Mouse (Mus musculus): ENCODE results near the gene Dnah17. TPM values are rescaled to one million over a fixed set of nuclear protein-coding genes. Genes with fewer than 3 reads are reported as not detected.
A peak's percentile ranks its signal among the peaks of the same experiment; 100 is the strongest.

Gene Dnah17
- total and polyA plus RNA-seq, 3 experiments = 0.08 to 0.26 (median 0.11) TPM

DNA sequence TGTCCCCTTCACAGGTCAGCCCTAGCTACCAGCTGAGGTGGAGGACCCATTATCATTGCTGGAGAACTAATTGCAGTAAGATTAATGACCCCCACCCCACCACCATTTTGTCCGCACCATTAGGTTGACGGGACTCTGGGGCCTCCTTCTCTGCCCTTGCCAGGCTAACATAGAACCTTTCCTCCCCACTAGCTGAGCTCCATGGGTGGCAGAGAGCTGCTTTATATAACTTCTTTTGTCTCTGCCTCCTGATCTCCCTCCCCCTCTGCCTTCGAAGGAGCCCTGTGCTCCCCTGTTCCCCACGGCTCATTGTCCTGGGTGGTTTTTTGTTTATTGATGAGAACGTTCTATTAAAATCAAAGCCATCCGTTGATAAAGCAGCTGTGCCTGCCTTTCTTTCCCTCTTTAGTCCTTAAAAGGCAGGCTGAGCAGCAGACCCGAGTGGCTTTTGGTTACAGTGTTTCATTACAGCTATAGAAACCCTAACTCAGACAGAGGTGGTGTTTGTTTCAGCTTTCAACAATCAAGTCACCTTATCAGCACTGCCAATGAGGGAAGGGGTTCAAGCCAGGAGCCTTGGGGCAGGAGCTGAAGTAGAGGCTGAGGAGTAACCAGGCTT lies 12.2 kb upstream of the Dnah17 start:
- peaks cover 13% of the 10 kb centered on the region for H3K4me1 ChIP-seq (ENCODE audit: control insufficient read depth, insufficient read depth, low read length)

DNA sequence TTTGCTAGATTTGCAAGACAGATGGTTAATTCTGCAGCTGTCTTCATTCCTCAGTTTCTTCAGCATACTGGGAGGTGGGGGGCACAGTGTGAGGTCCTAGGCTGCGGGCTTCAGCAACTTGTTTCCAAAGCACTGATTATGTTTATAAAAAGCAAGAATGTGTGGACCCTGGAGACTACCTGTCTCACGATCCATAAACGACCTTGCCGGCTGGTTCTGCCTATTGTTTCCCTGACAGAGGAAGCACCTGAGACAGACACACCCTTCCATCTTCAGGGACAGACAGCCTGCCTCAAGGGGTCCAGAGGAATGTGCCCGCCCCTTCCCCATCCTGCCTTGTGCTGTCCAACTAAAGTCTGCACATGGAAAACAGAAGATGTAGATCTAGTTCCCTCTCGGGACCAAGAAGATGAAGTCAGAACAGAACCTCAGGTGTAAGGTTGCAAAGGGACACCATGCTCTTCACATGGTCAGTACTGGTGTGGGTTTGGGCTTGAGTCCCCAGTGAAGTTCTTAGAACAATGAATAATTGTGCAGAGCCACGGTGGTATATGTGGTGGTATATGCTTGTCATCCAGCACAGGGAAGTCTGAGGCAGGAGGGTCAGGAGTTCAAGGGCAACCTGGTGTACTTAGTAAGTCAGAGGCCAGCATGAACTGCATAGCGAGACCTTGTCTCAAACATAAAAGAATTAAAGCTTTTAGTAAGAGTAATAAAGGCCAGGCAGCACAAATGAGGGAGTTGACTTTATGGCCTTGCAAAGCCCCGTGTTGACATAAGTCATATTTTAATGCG lies 10.5 kb upstream of the Dnah17 start:
- no peaks in the 10 kb centered on the region for H3K79me2 ChIP-seq (replicated peaks; ENCODE audit: control insufficient read depth, insufficient read depth, low read length)
- 56% methylated on average over 10 of the region's 10 CpGs for WGBS
- peaks cover 14% of the 10 kb centered on the region for H3K4me1 ChIP-seq (ENCODE audit: control insufficient read depth, insufficient read depth, low read length)
- H3K36me3 ChIP-seq (ENCODE audit: control insufficient read depth, insufficient read depth, low read length) = no peaks in the 10 kb centered on the region
- TF ChIP-seq EP300 (IDR thresholded peaks at IDR 0.05; ENCODE audit: insufficient read depth, low read depth, low read length) (peak; percentile 100), POLR2A (IDR thresholded peaks at IDR 0.05; ENCODE audit: insufficient read depth, low read depth, low read length) (no peak)
- H3K27me3 ChIP-seq (ENCODE audit: control insufficient read depth, insufficient read depth, low read length) = no peaks in the 10 kb centered on the region
- peak in 1 of 2 experiments; percentile 58 for DNase-seq
- H3K9ac ChIP-seq (ENCODE audit: low read depth, low read length) = 0 out of 2 replicates have a peak overlapping the region, but pooled peaks have one; percentile 27
- intact Hi-C loops (cut with DNase I) = no loop called here
- H3K4me3 ChIP-seq = no peak overlapping the region
- peak overlapping the region; percentile 85 for H3K27ac ChIP-seq

More for the DNA sequence above, 12.2 kb upstream of the Dnah17 start:
- intact Hi-C loops (cut with DNase I) = no loop called here
- Histone ChIP-seq H3K4me3 (no peak overlapping the region), H3K79me2 (replicated peaks; ENCODE audit: control insufficient read depth, insufficient read depth, low read length) (no peaks in the 10 kb centered on the region), H3K9ac (ENCODE audit: low read depth, low read length) (no peak overlapping the region), H3K36me3 (ENCODE audit: control insufficient read depth, insufficient read depth, low read length) (no peaks in the 10 kb centered on the region), H3K27ac (no peak overlapping the region; the same call in 1 of the 2 replicates), H3K27me3 (ENCODE audit: control insufficient read depth, insufficient read depth, low read length) (no peaks in the 10 kb centered on the region)
- 59% methylated on average over 7 of the region's 7 CpGs for WGBS
- TF ChIP-seq EP300 (IDR thresholded peaks at IDR 0.05; ENCODE audit: insufficient read depth, low read depth, low read length) (no peak), POLR2A (IDR thresholded peaks at IDR 0.05; ENCODE audit: insufficient read depth, low read depth, low read length) (no peak), CTCF (IDR thresholded peaks at IDR 0.05) (no peak)
- no peak for DNase-seq

DNA sequence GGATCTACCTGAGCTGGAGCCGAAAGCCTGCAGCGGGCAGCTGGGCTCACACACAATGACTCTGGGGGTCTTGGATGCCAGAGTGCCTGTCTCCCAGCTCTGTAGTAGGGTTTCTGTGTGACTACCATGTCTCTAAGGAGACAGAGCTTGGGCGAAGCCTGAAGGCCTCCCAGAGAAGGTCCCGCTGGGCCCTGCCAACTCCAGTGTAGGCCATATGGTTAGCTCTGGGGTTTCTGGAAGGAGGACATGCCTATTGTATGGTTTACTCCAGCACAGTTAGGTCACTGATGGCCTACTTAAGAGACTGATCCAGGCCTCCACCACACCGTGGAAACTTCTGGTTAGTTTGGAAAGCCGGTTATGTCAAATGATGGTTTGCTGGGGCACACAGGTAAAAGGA lies 7.9 kb upstream of the Dnah17 start:
- Histone ChIP-seq H3K36me3 (ENCODE audit: control insufficient read depth, insufficient read depth, low read length) (no peaks in the 10 kb centered on the region), H3K4me1 (ENCODE audit: control insufficient read depth, insufficient read depth, low read length) (peaks cover 13% of the 10 kb centered on the region), H3K9ac (ENCODE audit: low read depth, low read length) (no peak overlapping the region), H3K79me2 (replicated peaks; ENCODE audit: control insufficient read depth, insufficient read depth, low read length) (no peaks in the 10 kb centered on the region), H3K27ac (no peak overlapping the region), H3K4me3 (no peak overlapping the region), H3K27me3 (ENCODE audit: control insufficient read depth, insufficient read depth, low read length) (no peaks in the 10 kb centered on the region)
- TF ChIP-seq POLR2A (IDR thresholded peaks at IDR 0.05; ENCODE audit: insufficient read depth, low read depth, low read length) (no peak), EP300 (IDR thresholded peaks at IDR 0.05; ENCODE audit: insufficient read depth, low read depth, low read length) (no peak), CTCF (IDR thresholded peaks at IDR 0.05) (no peak)
- DNase-seq = no peak
- 97% methylated on average over 6 of the region's 6 CpGs for WGBS
- intact Hi-C loops (cut with DNase I) = no loop called here

DNA sequence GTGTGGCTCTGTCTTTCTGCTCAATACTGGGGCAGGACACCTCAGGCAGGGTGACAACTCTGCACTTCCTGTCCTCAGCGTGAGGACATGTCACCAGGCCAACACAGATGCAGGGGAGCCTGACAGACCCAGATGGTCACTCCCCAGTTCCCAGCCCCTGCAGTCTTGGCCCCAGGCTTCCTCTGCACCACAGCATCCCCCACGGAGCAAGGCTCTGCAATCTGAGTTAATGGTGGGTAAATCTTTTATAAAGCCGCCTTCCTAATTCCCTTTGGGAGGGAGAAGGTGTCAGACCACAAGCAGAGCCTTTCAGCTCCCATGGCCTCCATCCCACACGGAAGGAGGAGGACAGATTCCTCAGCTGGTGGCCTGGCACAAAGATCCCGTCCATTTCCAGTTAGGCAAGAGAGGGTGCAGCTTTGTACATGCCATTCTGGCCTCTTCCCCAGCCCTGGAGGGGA lies 5.8 kb upstream of the Dnah17 start:
- DNase-seq = no peak
- Histone ChIP-seq H3K27ac (peak overlapping the region; percentile 59), H3K36me3 (ENCODE audit: control insufficient read depth, insufficient read depth, low read length) (no peaks in the 10 kb centered on the region), H3K4me3 (no peak overlapping the region), H3K27me3 (ENCODE audit: control insufficient read depth, insufficient read depth, low read length) (no peaks in the 10 kb centered on the region), H3K4me1 (ENCODE audit: control insufficient read depth, insufficient read depth, low read length) (peaks cover 21% of the 10 kb centered on the region), H3K9ac (ENCODE audit: low read depth, low read length) (no peak overlapping the region), H3K79me2 (replicated peaks; ENCODE audit: control insufficient read depth, insufficient read depth, low read length) (no peaks in the 10 kb centered on the region)
- TF ChIP-seq CTCF (IDR thresholded peaks at IDR 0.05) = no peak
- TF ChIP-seq POLR2A (IDR thresholded peaks at IDR 0.05; ENCODE audit: insufficient read depth, low read depth, low read length) = no peak
- TF ChIP-seq EP300 (IDR thresholded peaks at IDR 0.05; ENCODE audit: insufficient read depth, low read depth, low read length) = no peak
- intact Hi-C loops (cut with DNase I) = no loop called here
- 37% methylated on average over 5 of the region's 5 CpGs for WGBS

DNA sequence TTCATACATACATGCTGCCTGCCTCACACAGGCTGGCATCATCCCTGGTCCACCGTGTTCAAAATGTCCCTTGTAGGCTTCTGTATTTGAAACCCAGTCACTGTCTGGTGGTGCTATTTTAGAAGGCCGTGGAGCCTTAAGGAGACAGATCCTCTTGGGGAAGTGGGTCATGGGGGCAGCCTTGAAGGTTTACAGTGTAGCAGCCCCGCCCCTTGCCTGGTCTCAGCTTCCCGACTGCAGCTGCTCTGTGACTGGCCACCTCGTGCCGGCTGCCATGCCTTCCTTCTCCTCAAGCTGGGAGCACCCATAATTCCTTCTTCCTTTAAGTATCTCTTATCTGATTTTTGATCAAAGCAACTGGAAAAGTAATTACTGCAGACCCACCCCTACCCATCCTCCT lies 4.8 kb upstream of the Dnah17 start:
- H3K4me3 ChIP-seq = no peak overlapping the region
- H3K79me2 ChIP-seq (replicated peaks; ENCODE audit: control insufficient read depth, insufficient read depth, low read length) = no peaks in the 10 kb centered on the region
- WGBS = 48% methylated on average over 6 of the region's 6 CpGs
- peaks cover 21% of the 10 kb centered on the region for H3K4me1 ChIP-seq (ENCODE audit: control insufficient read depth, insufficient read depth, low read length)
- intact Hi-C loops (cut with DNase I) = no loop called here
- no peaks in the 10 kb centered on the region for H3K27me3 ChIP-seq (ENCODE audit: control insufficient read depth, insufficient read depth, low read length)
- no peak overlapping the region for H3K9ac ChIP-seq (ENCODE audit: low read depth, low read length)
- H3K27ac ChIP-seq = peak overlapping the region; percentile 59
- H3K36me3 ChIP-seq (ENCODE audit: control insufficient read depth, insufficient read depth, low read length) = no peaks in the 10 kb centered on the region
- peak in 1 of 2 experiments; percentile 33 for DNase-seq
- TF ChIP-seq EP300 (IDR thresholded peaks at IDR 0.05; ENCODE audit: insufficient read depth, low read depth, low read length) (no peak), POLR2A (IDR thresholded peaks at IDR 0.05; ENCODE audit: insufficient read depth, low read depth, low read length) (no peak), CTCF (IDR thresholded peaks at IDR 0.05) (no peak)

DNA sequence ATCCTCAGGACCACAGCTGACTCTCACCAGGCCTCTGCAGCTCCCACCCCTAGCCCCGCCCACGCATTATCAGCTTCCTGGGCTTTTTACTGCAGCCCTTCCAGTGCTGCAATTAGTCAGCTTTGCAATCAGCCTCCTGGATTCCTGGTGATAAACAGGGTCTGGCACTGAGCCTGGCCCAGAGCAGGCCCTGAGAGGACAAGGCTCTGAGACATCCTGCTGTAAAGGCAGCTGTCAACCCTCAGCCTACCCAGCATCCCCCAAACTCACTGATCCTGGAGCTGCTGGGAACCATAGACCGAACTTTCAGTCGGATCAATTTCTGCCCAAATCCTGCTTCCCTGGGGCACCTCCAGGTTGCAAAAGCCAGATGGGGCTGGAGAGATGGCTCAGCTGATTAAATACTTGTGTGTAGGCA lies 3.3 kb upstream of the Dnah17 start:
- peak overlapping the region; percentile 75 for H3K27ac ChIP-seq
- TF ChIP-seq POLR2A (IDR thresholded peaks at IDR 0.05; ENCODE audit: insufficient read depth, low read depth, low read length) = peak; percentile 67
- TF ChIP-seq EP300 (IDR thresholded peaks at IDR 0.05; ENCODE audit: insufficient read depth, low read depth, low read length) = peak; percentile 37; the same call in 1 of the 2 replicates
- TF ChIP-seq CTCF (IDR thresholded peaks at IDR 0.05) = no peak
- DNase-seq = peak; percentile 40 to 46
- intact Hi-C loops (cut with DNase I) = no loop called here
- H3K36me3 ChIP-seq (ENCODE audit: control insufficient read depth, insufficient read depth, low read length) = no peaks in the 10 kb centered on the region
- no peaks in the 10 kb centered on the region for H3K79me2 ChIP-seq (replicated peaks; ENCODE audit: control insufficient read depth, insufficient read depth, low read length)
- H3K27me3 ChIP-seq (ENCODE audit: control insufficient read depth, insufficient read depth, low read length) = no peaks in the 10 kb centered on the region
- peaks cover 21% of the 10 kb centered on the region for H3K4me1 ChIP-seq (ENCODE audit: control insufficient read depth, insufficient read depth, low read length)
- H3K9ac ChIP-seq (ENCODE audit: low read depth, low read length) = no peak overlapping the region
- H3K4me3 ChIP-seq = no peak overlapping the region
- WGBS = 19% methylated on average over 4 of the region's 4 CpGs

Data from heart, adult 2 months (tissue).